Mouse (Mus musculus) liver, embryonic 13.5 days (tissue): ENCODE measurements around the gene Zgrf1. TPM values are rescaled to one million over a fixed set of nuclear protein-coding genes. Genes with fewer than 3 reads are reported as not detected.

Experiments
- ATAC-seq: fragments of 200-750 bp; cut with Nextera tagmentation; 2 replicates; pipeline ENCODE4 v1.8.0; 2017; ENCODE audit warnings: low read depth, mild to moderate bottlenecking, moderate number of reproducible peaks, moderate library complexity
- DNase-seq: peaks from one replicate; pipeline ENCODE4 v3.0.0; 2022
- H3K27ac ChIP-seq: fragments of 300-500 bp; sonication (generic); 2 replicates; pipeline ENCODE4 v1.5.1; 2015; ENCODE audit warnings: moderate library complexity, mild to moderate bottlenecking, inconsistent platforms
- H3K27me3 ChIP-seq: fragments of 300-500 bp; sonication (generic); 2 replicates; pipeline ENCODE4 v1.6.1; 2015; ENCODE audit warnings: mild to moderate bottlenecking, inconsistent platforms
- H3K36me3 ChIP-seq: fragments of 300-500 bp; sonication (generic); 2 replicates; pipeline ENCODE4 v1.6.1; 2015; ENCODE audit warnings: mild to moderate bottlenecking, inconsistent platforms
- H3K4me1 ChIP-seq: fragments of 300-500 bp; sonication (generic); replicated peaks from 2 replicates; pipeline ENCODE4 v1.6.1; 2015; ENCODE audit warnings: inconsistent platforms
- H3K4me2 ChIP-seq: fragments of 300-500 bp; sonication (generic); 2 replicates; pipeline ENCODE4 v1.6.1; 2015; ENCODE audit warnings: inconsistent platforms, mild to moderate bottlenecking, moderate library complexity
- H3K4me3 ChIP-seq: fragments of 300-500 bp; sonication (generic); replicated peaks from 2 replicates; pipeline ENCODE4 v1.5.1; 2015; ENCODE audit warnings: mild to moderate bottlenecking, inconsistent platforms
- H3K9ac ChIP-seq: fragments of 300-500 bp; sonication (generic); 2 replicates; pipeline ENCODE4 v1.6.1; 2015; ENCODE audit warnings: mild to moderate bottlenecking, inconsistent platforms
- H3K9me3 ChIP-seq: fragments of 300-500 bp; sonication (generic); replicated peaks from 2 replicates; pipeline ENCODE4 v1.6.1; 2016; ENCODE audit warnings: inconsistent platforms
- WGBS: fragments of 180-500 bp; shearing (Covaris S2); methylation state at CpG from one replicate; pipeline ENCODE4 v1.1.7; 2015; ENCODE audit not compliant: insufficient replicate concordance; 5-methylcytosine and 5-hydroxymethylcytosine counted together
- microRNA counts: library from miRNA; unstranded; fragments of <30 nt; microRNA quantifications from one replicate; lab custom pipeline; 2016
- microRNA-seq: library from miRNA; unstranded; fragments of <30 nt; microRNA quantifications from one replicate; pipeline ENCODE4, GENCODE M21; 2016
- polyA plus RNA-seq: library from polyadenylated mRNA; unstranded; fragments of >200 nt; fragmentation: Nextera tagmentation; extraction: Ambion mirVana; gene quantifications from 2 replicates; pipeline ENCODE4 v1.2.1, GENCODE M21; 2015

Zgrf1 gene
- polyA plus RNA-seq, 1 experiment from 2014 or later: 3.6 TPM

DNA sequence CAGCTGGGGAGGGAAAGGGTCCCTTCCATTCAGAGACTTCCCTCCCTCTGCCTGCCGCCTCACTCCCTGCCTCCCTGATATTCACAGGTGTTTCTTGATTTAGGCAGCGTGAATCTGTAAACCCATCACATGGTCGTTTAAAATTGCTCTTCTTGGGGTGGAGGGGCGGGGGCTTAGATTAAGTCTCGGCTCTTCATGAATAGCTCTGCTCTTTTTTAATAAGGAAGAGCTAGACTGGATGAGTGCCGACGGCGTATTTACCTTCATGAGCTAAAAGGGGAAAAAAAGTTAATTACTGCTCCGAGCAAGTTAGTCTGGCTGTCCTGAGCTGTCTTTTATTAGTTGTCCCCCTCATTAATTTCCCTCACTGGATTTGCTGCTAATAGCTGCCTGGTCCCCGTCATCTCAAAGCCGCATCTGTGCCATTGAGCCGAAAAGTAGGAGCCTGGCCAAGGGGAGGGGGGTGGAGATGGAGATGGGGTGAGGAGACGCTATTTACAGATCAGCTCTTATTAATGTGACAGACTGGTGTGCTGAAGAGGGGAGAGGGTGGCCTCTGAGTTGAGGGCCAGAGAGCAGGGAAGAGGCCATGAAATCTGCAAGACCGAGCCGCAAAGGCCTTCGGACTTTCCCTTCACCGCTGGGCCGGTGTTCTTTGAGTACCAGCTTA is 93.0 kb downstream of the Zgrf1 start:
- WGBS: 50% methylated on average over 18 of the region's 18 CpGs
- ATAC-seq (no peak), DNase-seq (no peak)
- no peaks in the 10 kb centered on the region for H3K36me3 ChIP-seq
- H3K27me3 ChIP-seq: peaks cover 53% of the 10 kb centered on the region
- no peaks in the 10 kb centered on the region for H3K9me3 ChIP-seq
- H3K4me2 ChIP-seq: no peak overlapping the region
- H3K4me1 ChIP-seq: no peaks in the 10 kb centered on the region
- no peak overlapping the region for H3K27ac ChIP-seq
- no peak overlapping the region for H3K4me3 ChIP-seq
- H3K9ac ChIP-seq: no peak overlapping the region

DNA sequence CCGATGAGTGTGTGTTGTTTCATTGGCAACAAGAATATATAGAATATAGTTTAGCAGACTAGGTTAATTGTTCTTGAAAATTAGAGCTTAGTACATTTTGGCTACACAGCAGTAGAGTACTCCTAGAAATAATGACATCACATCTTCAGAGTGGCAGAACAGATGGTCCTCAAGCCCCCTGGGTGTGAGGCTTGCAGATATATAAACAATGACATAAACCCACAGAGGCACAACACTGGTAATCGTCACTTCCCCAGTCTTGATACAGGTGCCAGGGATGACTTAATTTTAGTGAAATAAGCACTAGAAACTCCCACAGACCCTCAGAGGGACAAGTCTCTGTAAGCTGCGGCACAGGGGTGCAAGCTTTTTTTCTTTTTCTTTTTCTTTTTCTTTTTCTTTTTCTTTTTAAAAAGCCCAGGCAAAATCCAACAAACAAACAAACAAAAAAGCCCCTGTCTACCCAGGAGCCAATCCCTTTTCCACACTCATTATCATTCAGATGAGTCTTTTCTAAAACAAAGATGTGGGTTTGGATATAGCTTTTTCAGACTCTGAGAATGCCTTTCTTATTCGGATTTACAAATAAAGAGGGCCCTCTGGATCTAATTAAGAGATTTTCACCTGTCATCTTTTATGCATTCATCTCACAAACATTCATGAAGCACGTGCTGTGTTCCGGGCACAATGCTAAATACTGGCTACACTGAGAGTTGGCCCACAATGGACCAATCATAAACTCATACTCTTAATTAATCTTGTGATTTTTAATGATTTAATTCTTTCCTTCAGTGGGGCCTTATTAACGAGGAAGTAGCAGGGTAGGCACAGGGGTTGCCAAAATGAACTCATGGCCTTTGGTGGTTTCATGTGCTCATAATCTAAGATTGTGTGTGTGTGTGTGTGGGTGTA is 98.7 kb downstream of the Zgrf1 start:
- no peak for ATAC-seq
- Histone ChIP-seq H3K27me3 (peaks cover 2% of the 10 kb centered on the region), H3K4me3 (no peak overlapping the region), H3K4me2 (no peak overlapping the region), H3K4me1 (no peaks in the 10 kb centered on the region), H3K9ac (no peak overlapping the region), H3K36me3 (no peaks in the 10 kb centered on the region), H3K27ac (no peak overlapping the region), H3K9me3 (no peaks in the 10 kb centered on the region)
- DNase-seq: no peak
- WGBS: 44% methylated on average over 7 of the region's 7 CpGs

DNA sequence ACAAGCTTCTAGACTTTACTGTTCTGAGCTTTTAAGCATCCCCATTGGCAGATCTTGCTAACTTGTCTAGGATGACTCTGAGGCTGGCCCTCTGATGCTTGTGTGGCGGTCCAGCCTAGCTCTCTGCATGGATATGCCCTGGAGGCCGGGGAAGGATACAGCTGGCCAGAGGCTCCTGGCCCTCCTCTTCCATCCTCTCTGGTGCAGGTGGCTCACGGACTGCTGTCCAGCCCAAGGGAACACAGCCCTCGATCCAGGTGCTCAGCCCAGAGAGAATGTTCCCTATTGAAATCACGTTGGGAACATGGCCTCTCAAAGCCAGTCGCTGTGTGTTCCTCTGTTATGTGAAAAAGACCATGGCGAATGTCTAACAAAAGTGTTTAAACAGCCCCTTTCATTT is 107.4 kb downstream of the Zgrf1 start:
- DNase-seq (no peak), ATAC-seq (no peak)
- Histone ChIP-seq H3K27me3 (no peaks in the 10 kb centered on the region), H3K4me3 (no peak overlapping the region), H3K9ac (no peak overlapping the region), H3K4me1 (no peaks in the 10 kb centered on the region), H3K4me2 (no peak overlapping the region), H3K27ac (no peak overlapping the region), H3K36me3 (no peaks in the 10 kb centered on the region), H3K9me3 (no peaks in the 10 kb centered on the region)
- 70% methylated on average over 7 of the region's 7 CpGs for WGBS

DNA sequence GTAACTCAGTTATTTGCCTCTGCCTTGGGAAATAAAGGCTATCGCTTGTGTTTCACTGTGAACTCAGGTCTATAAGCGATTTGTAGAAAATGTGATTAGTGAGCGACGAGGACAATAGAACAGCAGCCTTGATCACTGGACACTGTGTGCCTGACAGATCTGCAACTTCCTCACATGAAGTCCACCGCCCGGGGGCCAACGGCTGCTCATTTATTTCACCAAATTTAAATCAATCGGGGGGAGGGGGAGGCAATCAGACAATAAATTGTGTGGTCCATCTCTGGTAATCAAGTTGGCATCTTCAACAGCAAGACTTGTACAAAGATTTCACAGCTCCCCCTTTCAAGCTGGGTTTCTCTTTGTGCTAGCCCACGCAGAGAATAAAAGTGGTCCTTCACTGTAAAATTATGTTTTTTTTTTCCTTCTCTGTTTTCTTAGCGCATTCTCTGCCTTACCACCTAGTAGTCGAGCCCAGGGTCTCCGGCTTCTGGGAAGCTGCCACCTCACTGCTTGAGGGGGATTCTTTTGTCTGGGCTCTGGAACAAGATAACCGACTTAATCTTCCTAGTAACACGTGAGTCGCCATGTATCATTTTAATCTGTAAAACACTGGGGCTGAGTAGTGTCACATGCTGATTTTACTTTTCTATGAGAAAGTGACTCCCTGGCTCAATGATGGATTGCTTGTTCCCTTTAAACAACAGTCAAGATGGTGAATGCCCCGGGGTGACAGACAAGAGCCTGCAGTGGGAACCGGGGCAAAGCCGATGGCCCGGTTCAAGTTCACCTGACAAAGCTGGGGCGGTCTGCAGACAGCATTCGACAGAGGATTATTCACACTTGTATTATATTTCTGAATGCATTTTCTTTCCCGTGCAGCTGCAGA is 108.6 kb downstream of the Zgrf1 start:
- H3K27me3 ChIP-seq: no peaks in the 10 kb centered on the region
- H3K9me3 ChIP-seq: no peaks in the 10 kb centered on the region
- no peak overlapping the region for H3K9ac ChIP-seq
- H3K27ac ChIP-seq: no peak overlapping the region
- H3K4me2 ChIP-seq: no peak overlapping the region
- WGBS: 66% methylated on average over 22 of the region's 22 CpGs
- no peaks in the 10 kb centered on the region for H3K36me3 ChIP-seq
- ATAC-seq: no peak
- no peak for DNase-seq
- no peak overlapping the region for H3K4me3 ChIP-seq
- no peaks in the 10 kb centered on the region for H3K4me1 ChIP-seq

MicroRNA genes within 50 kb of the gene (microRNA counts, 519-probe panel; counts per million panel counts)
- microRNA mmu-miR-302a (lab: Ali Mortazavi, UCI): 114 counts per million
- 114 counts per million for microRNA mmu-miR-302b (lab: Ali Mortazavi, UCI)
- microRNA mmu-miR-302c (lab: Ali Mortazavi, UCI): 114 counts per million
- microRNA mmu-miR-302d (lab: Ali Mortazavi, UCI): 114 counts per million
- microRNA mmu-miR-367 (lab: Ali Mortazavi, UCI): 4,432 counts per million, percentile 40 among the panel's probes with 10 or more counts

Small RNA genes within 50 kb of the gene (microRNA-seq; reads per million reads assigned to microRNA genes)
- 137 reads per million, percentile 54 among the genes with 10 or more reads in this experiment for gene Mir302a
- gene Mir302b: 65.5 reads per million, percentile 47 among the genes with 10 or more reads in this experiment
- gene Mir302c: 8.2 reads per million, percentile 19 among the genes with 10 or more reads in this experiment
- 125 reads per million, percentile 53 among the genes with 10 or more reads in this experiment for gene Mir302d
- gene Mir367: not detected

Other genes starting within 250 kb of the Zgrf1 start
- 4.9 and 6.7 TPM in 2 replicates for gene Ank2, start 54.1 kb upstream of the Zgrf1 start, polyA plus RNA-seq
- gene Larp7, start 140 bp upstream of the Zgrf1 start, polyA plus RNA-seq: 41.2 and 50.9 TPM in 2 replicates
- gene Neurog2, start 79.6 kb downstream of the Zgrf1 start, polyA plus RNA-seq: not detected in 2 replicates
- gene Alpk1, start 227.0 kb downstream of the Zgrf1 start, polyA plus RNA-seq: 0.54 and 0.58 TPM in 2 replicates
- 14.2 and 15.6 TPM in 2 replicates for gene Tifa, start 236.3 kb downstream of the Zgrf1 start, polyA plus RNA-seq